Mouse (Mus musculus): Measurements from ENCODE around the gene Gal. TPM values are rescaled to one million over a fixed set of nuclear protein-coding genes. Genes with fewer than 3 reads are reported as not detected.

Gene Gal
- total RNA-seq, 2 experiments from 2014 or later, result 0.33 TPM; not detected in 1

- intact Hi-C loops (cut with DNase I; ENCODE audit: low total_unique reads), result no loop called here
- DNase-seq, result no peak
Measured at GRCm38 (mm10) chr19:3428057-3428830, 13.9 kb upstream of the Gal start.

DNA sequence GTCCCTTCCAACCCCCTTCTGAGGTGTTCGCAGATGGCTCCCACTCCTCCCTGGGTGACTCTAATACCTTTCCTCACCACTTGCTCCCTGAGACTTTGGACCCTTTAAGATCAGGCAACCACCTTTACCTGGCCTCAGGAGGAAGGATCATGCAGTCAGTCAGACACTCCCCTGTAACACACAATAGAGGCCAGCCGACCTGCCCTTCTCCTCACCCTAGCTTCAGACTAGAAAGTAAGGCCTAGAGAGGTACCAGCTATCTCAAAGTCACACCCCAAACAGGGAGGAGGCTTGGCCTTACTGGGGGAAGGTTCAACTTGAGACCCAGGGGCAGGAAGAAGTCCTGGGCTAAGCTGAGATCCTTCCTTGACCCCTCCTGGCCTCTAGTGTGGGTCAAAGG lies 9.9 kb upstream of the Gal start:
- intact Hi-C loops (cut with DNase I; ENCODE audit: low total_unique reads), result no loop called here
- no peak for DNase-seq

GRCm38 (mm10) chr19:3422981-3423380 lies 8.6 kb upstream of the Gal start:
- intact Hi-C loops (cut with DNase I; ENCODE audit: low total_unique reads), result no loop called here
- no peak for DNase-seq

GRCm38 (mm10) chr19:3422488-3422887 lies 8.1 kb upstream of the Gal start:
- intact Hi-C loops (cut with DNase I; ENCODE audit: low total_unique reads), result no loop called here
- DNase-seq, result peak; percentile 31

DNA sequence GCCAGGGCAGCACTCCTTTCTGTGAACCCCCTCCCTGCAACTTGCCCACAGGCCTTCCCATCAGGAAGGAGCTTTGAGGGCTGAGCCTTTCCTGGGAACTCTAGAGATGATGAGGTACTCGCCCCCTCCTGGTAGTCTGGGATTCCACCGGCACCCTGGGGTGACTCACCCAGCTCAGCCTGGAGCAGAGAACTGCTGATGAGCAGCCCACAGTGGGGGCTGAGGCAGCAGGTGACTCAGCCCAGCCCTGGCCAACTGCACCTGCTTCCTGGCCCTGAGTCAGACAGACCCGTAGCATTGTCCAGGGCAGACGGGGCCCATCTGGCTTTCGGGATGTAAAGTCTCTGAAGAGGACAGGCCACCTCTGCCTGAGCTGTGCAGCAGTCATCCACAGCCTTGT lies 4.9 kb upstream of the Gal start:
- DNase-seq, result peak; percentile 17
- intact Hi-C loops (cut with DNase I; ENCODE audit: low total_unique reads), result no loop called here

DNA sequence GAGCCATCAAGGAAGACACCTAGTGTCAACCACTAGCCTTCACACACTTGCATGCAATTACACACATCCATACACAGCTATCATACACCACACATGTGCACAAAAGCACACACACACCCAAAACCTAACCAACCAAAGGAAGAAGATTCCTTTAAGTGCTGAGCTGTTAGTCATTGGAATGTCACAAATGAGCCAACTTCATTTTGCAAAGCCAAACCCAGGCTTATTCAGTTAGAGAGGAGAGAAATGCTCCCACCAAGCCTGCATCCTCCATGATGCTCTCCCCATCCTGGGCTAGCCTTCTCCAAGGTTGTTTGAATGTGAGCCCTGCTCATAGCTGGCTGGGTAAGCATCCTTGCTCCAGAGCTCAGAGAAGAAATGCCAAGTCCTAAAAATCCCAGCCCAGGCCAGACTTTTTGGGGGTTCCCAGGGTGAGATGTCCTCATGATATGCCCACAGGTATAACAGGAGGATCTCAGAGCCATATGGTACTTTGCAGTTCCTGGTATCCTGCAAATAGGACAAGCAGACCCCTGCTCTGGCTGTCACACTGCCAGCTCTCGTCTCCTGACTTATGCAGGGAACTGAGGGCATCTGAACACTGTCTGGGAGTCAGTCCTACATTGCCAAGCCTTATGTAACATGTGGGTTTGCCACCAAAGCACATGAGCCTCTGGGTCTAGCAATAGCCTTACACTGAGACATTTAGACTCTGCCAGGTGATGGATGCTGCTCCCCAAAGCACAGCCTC lies 8.6 kb downstream of the Gal start:
- DNase-seq, result no peak
- intact Hi-C loops (cut with DNase I; ENCODE audit: low total_unique reads), result no loop called here

DNA sequence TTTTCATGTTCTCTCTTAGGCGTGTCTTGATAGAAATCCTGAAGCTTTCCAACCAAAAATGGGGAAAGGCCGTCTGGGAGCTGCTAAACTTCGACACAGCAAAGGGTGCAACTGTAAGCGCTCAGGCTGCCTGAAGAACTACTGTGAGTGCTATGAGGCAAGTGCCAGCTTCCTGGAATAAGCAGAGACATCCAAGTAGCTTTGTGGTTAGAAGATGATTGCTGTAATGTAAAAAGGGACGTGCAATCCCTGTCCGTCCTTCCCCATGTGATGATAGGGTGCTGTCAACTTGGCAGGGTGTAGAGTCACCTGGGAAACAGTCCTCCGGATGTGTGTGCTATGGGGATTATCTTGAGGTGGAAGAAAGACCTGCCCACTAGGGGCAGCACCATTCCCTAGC lies 10.3 kb downstream of the Gal start:
- intact Hi-C loops (cut with DNase I; ENCODE audit: low total_unique reads), result no loop called here
- DNase-seq, result no peak

DNA sequence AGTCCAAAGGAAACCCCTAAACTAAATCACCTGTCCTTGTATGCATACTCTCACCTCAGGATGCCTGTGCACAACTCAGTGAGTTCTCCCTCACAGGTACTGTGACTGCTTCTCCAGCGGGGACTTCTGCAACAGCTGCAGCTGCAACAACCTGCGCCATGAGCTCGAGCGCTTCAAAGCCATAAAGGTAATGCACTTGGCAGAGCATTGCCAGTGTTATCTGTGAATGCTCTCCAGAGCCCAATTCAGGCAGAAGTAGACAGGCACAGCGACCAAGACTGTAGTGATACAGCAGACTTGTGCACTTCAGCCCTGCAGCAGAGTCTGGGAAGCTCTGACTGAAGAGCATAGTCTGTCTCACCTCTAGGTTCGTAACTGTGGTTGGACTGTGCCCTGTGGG lies 12.0 kb downstream of the Gal start:
- intact Hi-C loops (cut with DNase I; ENCODE audit: low total_unique reads), result no loop called here
- no peak for DNase-seq

DNA sequence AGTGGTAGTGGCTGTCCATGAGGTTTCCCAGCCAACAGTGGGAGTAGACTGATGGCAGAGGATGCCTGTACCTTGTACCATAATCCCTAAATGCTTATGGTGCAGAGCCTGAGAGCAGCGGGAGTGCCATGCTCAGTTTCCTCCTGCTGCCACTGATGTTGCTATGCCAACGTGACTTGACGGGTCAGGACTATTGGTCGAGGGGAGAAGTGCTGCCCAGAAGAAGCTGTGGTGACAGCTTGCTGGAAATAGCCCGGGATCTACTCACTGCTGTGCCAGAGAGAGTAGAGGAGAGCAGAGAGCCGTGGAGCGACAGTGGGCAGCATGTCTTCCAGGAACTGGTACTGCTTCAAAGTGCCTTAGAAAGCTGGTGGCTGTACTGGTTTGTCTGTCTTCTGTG lies 12.4 kb downstream of the Gal start:
- intact Hi-C loops (cut with DNase I; ENCODE audit: low total_unique reads), result no loop called here
- no peak for DNase-seq

DNA sequence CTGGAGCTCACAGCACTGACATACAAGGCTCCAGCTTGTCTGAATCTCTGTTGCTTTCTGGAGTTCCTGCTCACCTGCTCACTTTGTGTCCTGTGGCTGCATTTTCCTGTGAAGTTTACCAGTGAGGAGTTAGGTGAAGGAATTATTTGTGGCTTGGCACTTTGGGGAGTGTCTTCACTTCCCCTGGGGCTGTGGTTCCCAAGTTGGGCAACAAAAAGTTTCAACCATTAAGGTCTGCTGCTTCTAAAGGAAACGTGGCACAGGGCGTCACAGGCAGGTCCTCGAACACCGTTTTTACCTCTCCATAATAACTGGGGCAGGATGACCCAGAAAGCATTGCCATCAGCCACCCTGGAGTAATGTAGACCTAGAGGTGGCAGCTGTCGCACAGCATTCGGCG lies 12.8 kb downstream of the Gal start:
- DNase-seq, result no peak
- intact Hi-C loops (cut with DNase I; ENCODE audit: low total_unique reads), result no loop called here

GRCm38 (mm10) chr19:3400057-3400456 lies 14.3 kb downstream of the Gal start:
- no peak for DNase-seq
- intact Hi-C loops (cut with DNase I; ENCODE audit: low total_unique reads), result no loop called here

GRCm38 (mm10) chr19:3394216-3394615 lies 20.1 kb downstream of the Gal start:
- no peak for DNase-seq
- intact Hi-C loops (cut with DNase I; ENCODE audit: low total_unique reads), result no loop called here

DNA sequence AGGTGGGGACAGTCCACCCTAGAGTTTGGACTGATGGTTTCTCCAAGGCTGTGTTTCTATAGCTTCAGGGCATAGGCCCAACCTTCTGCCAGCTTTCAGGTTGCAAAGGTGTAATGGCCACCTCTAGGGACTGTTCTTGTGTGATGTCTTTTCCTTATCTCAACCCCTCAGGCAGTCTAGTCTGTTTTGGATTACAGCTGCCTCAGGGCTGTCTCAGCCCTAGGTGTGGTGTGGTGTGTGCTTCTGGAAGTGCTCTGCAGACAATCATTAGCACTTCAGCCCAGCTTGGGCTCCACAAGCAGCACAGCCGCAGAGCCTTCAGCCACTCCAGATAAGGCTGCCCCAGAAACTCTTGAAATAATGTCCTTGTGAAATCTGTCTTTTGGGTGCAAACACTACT lies 22.0 kb downstream of the Gal start:
- intact Hi-C loops (cut with DNase I; ENCODE audit: low total_unique reads), result no loop called here
- DNase-seq, result no peak

- intact Hi-C loops (cut with DNase I; ENCODE audit: low total_unique reads), result loop anchor here (5.0 kb wide), 1 partner anchor 63 kb away; no protein-coding TSS in a partner anchor
- peak; percentile 91 for DNase-seq
Measured at GRCm38 (mm10) chr19:3389089-3389488, 25.3 kb downstream of the Gal start.

GRCm38 (mm10) chr19:3388629-3389057 lies 25.7 kb downstream of the Gal start, which contains the start of gene Tesmin:
Gene Tesmin, plus strand, starts transcription at chr19:3388857.
- intact Hi-C loops (cut with DNase I; ENCODE audit: low total_unique reads), result loop anchor here (5.0 kb wide), 1 partner anchor 64 kb away; no protein-coding TSS in a partner anchor
- DNase-seq, result peak; percentile 90

- intact Hi-C loops (cut with DNase I; ENCODE audit: low total_unique reads), result loop anchor here (5.0 kb wide), 1 partner anchor 64 kb away; no protein-coding TSS in a partner anchor
Measured at GRCm38 (mm10) chr19:3388061-3388460, 26.3 kb downstream of the Gal start.

GRCm38 (mm10) chr19:3378614-3379013 lies 35.7 kb downstream of the Gal start:
- intact Hi-C loops (cut with DNase I; ENCODE audit: low total_unique reads), result no loop called here
- no peak for DNase-seq

More at GRCm38 (mm10) chr19:3388061-3388460, 26.3 kb downstream of the Gal start:
- DNase-seq, result no peak

- no peak for DNase-seq
- intact Hi-C loops (cut with DNase I; ENCODE audit: low total_unique reads), result no loop called here
Measured at GRCm38 (mm10) chr19:3376966-3377715, 37.2 kb downstream of the Gal start.

- intact Hi-C loops (cut with DNase I; ENCODE audit: low total_unique reads), result no loop called here
- DNase-seq, result no peak
Measured at GRCm38 (mm10) chr19:3375945-3376495, 38.3 kb downstream of the Gal start.

GRCm38 (mm10) chr19:3374028-3374427 lies 40.3 kb downstream of the Gal start:
- no peak for DNase-seq

More at GRCm38 (mm10) chr19:3374028-3374427, 40.3 kb downstream of the Gal start:
- intact Hi-C loops (cut with DNase I; ENCODE audit: low total_unique reads), result no loop called here

Data from gastrocnemius, postnatal 14 days (tissue).